ENCODE assay signal across 17 mouse cellular contexts in genomic region chr17:87214523-87214922, GRCm38 (mm10).
"Had no signal": no experiment of that assay in that cellular context is flagged by ENCODE, and none has a peak within 500 bp of the region (broad histone marks: within the 10 kb centered on the region; RNA-seq: fewer than 3 reads in every experiment).

No protein-coding gene starts in this region.

- DNase-seq: retina, postnatal 1 day; right cerebral cortex, adult 18-20 months; right cerebral cortex, postnatal 14 days; right cerebral cortex, postnatal 25 days; right cerebral cortex, postnatal 4 days; spleen, adult 18-20 months; thymus, adult 18-20 months; thymus, adult 2 months; thymus, postnatal 14 days; thymus, postnatal 25 days; thymus, postnatal 36 days; thymus, postnatal 4 days had no signal

- H3K36me3 ChIP-seq: neural tube, embryonic 12.5 days; neural tube, embryonic 13.5 days; neural tube, embryonic 15.5 days; stomach, embryonic 15.5 days had no signal

- H3K4me2 ChIP-seq: neural tube, embryonic 12.5 days; neural tube, embryonic 13.5 days; neural tube, embryonic 15.5 days; stomach, embryonic 15.5 days had no signal

- H3K9me3 ChIP-seq: neural tube, embryonic 12.5 days; neural tube, embryonic 13.5 days; neural tube, embryonic 15.5 days; stomach, embryonic 15.5 days had no signal

- H3K9ac ChIP-seq: neural tube, embryonic 12.5 days; neural tube, embryonic 13.5 days; neural tube, embryonic 15.5 days; stomach, embryonic 15.5 days had no signal

- H3K27me3 ChIP-seq: neural tube, embryonic 12.5 days; neural tube, embryonic 13.5 days; neural tube, embryonic 15.5 days; stomach, embryonic 15.5 days had no signal

- H3K4me1 ChIP-seq: neural tube, embryonic 12.5 days; neural tube, embryonic 13.5 days; neural tube, embryonic 15.5 days; stomach, embryonic 15.5 days had no signal

- H3K4me3 ChIP-seq: neural tube, embryonic 12.5 days; neural tube, embryonic 13.5 days; neural tube, embryonic 15.5 days; stomach, embryonic 15.5 days had no signal

- H3K27ac ChIP-seq: neural tube, embryonic 12.5 days; neural tube, embryonic 13.5 days; neural tube, embryonic 15.5 days; stomach, embryonic 15.5 days; stomach, postnatal 0 days had no signal
